Mouse (Mus musculus) embryonic facial prominence, embryonic 14.5 days (tissue): Measurements from ENCODE around the gene Rbfox3. TPM values are rescaled to one million over a fixed set of nuclear protein-coding genes. Genes with fewer than 3 reads are reported as not detected.

Source experiments
- ATAC-seq: fragments of 200-750 bp; cut with Nextera tagmentation; 2 replicates; pipeline ENCODE4 v1.8.0; 2017; ENCODE audit warnings: low read depth, moderate number of reproducible peaks, moderate TSS enrichment
- DNase-seq: peaks from one replicate; pipeline ENCODE4 v3.0.0-alpha.2; 2015; ENCODE audit warnings: low spot score
- H3K27ac ChIP-seq: fragments of 300-500 bp; sonication (generic); replicated peaks from 2 replicates; pipeline ENCODE4 v1.5.1; 2014; ENCODE audit warnings: low read depth, mild to moderate bottlenecking, low read length, moderate library complexity
- H3K27me3 ChIP-seq: fragments of 300-500 bp; sonication (generic); replicated peaks from 2 replicates; pipeline ENCODE4 v1.6.1; 2014; ENCODE audit warnings: low read length; ENCODE audit not compliant: control insufficient read depth, insufficient read depth
- H3K36me3 ChIP-seq: fragments of 300-500 bp; sonication (generic); 2 replicates; pipeline ENCODE4 v1.6.1; 2014; ENCODE audit warnings: low read length, mixed read lengths; ENCODE audit not compliant: control insufficient read depth, insufficient read depth
- H3K4me1 ChIP-seq: fragments of 300-500 bp; sonication (generic); 2 replicates; pipeline ENCODE4 v1.6.1; 2014; ENCODE audit warnings: antibody characterized with exemption, low read length; ENCODE audit not compliant: control insufficient read depth, insufficient read depth
- H3K4me2 ChIP-seq: fragments of 300-500 bp; sonication (generic); 2 replicates; pipeline ENCODE4 v1.6.1; 2014; ENCODE audit warnings: low read depth, mild to moderate bottlenecking, low read length, moderate library complexity, mixed read lengths
- H3K4me3 ChIP-seq: fragments of 300-500 bp; sonication (generic); 2 replicates; pipeline ENCODE4 v1.5.1; 2014; ENCODE audit warnings: low read depth, mild to moderate bottlenecking, low read length
- H3K9ac ChIP-seq: fragments of 300-500 bp; sonication (generic); 2 replicates; pipeline ENCODE4 v1.6.1; 2014; ENCODE audit warnings: low read depth, mild to moderate bottlenecking, low read length, moderate library complexity, mixed read lengths
- H3K9me3 ChIP-seq: fragments of 300-500 bp; sonication (generic); 2 replicates; pipeline ENCODE4 v1.6.1; 2016; ENCODE audit warnings: low read length; ENCODE audit not compliant: control insufficient read depth
- WGBS: fragments of 180-500 bp; shearing (Covaris S2); extraction: QIAGEN DNeasy Blood & Tissue Kit; methylation state at CpG from one replicate; pipeline ENCODE4 v1.1.7; 2014; 5-methylcytosine and 5-hydroxymethylcytosine counted together
- polyA plus RNA-seq: library from polyadenylated mRNA; unstranded; fragments of >200 nt; fragmentation: Nextera tagmentation; extraction: Ambion mirVana; gene quantifications from 2 replicates; pipeline ENCODE4 v1.2.1, GENCODE M21; 2014

Rbfox3 gene
- polyA plus RNA-seq, 1 experiment from 2014 or later: 3.4 TPM

DNA sequence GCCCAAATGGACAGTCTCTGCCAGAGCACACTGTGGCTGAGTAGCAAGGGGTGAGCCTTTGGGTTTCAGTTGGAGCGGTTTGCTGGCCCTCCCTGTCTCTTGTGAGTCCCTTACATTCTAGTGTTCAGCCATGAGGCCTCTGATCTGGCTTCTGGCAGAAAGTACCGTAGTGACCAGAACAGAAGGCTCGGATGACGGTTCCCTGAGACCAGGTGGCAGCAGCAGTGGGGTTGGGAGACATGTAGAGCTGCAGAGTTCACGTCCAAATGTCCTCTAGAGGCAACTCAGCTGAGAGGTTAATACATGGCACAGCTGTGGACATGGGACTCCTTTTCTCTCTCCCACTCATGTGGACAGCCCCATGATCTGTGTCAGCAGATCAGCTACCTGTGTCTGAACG lies 404.3 kb downstream of the Rbfox3 start:
- H3K4me1 ChIP-seq: peaks cover 8% of the 10 kb centered on the region
- no peak overlapping the region for H3K27ac ChIP-seq
- no peaks in the 10 kb centered on the region for H3K9me3 ChIP-seq
- DNase-seq (no peak), ATAC-seq (no peak)
- 71% methylated on average over 6 of the region's 6 CpGs for WGBS
- no peak overlapping the region for H3K4me2 ChIP-seq
- no peak overlapping the region for H3K9ac ChIP-seq
- no peak overlapping the region for H3K4me3 ChIP-seq
- H3K36me3 ChIP-seq: no peaks in the 10 kb centered on the region
- peaks cover 26% of the 10 kb centered on the region for H3K27me3 ChIP-seq

DNA sequence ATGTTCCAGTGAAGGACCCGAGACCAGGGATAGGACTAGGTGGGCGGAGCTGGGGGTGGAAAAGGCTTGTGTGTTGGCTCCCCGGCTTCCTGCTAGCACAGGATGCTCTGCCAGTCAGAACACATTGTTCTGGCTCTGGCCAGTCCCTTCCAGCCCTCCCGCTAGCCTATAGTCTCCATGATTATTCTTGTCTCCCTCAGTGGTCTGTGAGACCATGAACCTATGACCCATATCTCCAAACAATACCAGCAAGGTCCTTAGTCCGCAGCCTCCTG lies 407.3 kb downstream of the Rbfox3 start:
- DNase-seq (no peak), ATAC-seq (no peak)
- Histone ChIP-seq H3K27me3 (peaks cover 26% of the 10 kb centered on the region), H3K9ac (no peak overlapping the region), H3K36me3 (no peaks in the 10 kb centered on the region), H3K9me3 (no peaks in the 10 kb centered on the region), H3K27ac (no peak overlapping the region), H3K4me2 (no peak overlapping the region), H3K4me3 (no peak overlapping the region), H3K4me1 (no peaks in the 10 kb centered on the region)
- 68% methylated on average over 5 of the region's 5 CpGs for WGBS

DNA sequence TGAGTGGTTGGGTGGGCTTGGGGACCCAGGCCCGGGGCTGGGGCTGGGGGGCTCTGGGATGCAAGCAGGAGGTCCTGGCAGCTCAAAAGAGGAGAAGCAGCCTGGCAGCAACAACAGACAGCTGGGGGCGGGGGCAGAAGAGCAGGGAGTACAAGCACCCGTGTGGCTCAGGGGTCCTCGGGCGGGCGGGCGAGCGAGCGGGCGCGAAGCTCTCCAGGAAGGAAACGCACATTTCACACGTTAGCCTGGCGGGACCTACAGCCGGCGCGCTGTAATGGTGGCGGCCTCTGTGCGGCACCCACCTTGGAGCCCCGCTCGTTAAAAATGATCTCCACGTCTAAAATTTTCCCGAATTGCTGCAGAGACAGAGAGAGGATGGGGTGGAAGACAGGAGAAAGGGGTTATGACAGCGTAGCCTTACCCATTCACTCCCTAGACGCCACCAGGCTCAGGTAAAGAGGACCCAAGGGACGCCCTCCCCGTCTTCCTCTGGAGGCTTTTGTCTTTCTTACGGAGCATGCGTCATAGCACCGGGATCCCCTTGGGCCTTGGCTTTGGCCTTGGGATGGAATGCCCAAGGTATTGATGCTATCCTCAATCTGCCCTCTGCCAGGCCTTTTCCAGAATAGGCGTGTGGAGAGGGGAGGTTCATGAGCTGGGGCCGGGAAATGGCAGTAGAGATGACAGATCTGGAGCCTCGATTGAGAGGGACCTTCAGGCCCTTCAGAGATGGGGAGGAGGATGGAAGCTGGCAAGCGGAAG lies 407.8 kb downstream of the Rbfox3 start:
- Histone ChIP-seq H3K9ac (no peak overlapping the region), H3K27me3 (peaks cover 26% of the 10 kb centered on the region), H3K4me3 (no peak overlapping the region), H3K36me3 (no peaks in the 10 kb centered on the region), H3K9me3 (no peaks in the 10 kb centered on the region), H3K4me2 (no peak overlapping the region), H3K4me1 (no peaks in the 10 kb centered on the region), H3K27ac (no peak overlapping the region)
- ATAC-seq (no peak), DNase-seq (no peak)
- 26% methylated on average over 33 of the region's 34 CpGs for WGBS

DNA sequence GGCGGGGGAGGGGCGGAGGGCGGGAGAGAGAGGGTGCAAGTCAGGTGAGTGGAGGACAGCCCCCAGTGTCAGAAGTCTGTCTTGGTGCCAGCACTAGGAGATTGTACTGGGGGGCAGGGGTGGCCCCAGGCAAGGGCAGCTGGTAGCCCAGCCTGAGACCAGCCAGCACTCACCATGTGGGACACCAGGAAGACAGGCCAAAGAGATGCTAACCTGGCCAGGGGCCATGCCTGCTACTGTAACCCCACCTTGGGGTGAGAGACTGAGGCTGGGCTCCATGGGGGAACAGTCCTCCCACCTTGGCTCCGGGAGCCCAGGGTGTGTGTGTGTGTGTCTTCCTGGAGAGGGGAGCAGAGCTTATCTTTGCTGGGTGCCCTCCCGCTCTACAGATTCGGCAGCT lies 408.4 kb downstream of the Rbfox3 start:
- 54% methylated on average over 6 of the region's 6 CpGs for WGBS
- H3K9ac ChIP-seq: no peak overlapping the region
- H3K36me3 ChIP-seq: no peaks in the 10 kb centered on the region
- no peaks in the 10 kb centered on the region for H3K4me1 ChIP-seq
- H3K27ac ChIP-seq: no peak overlapping the region
- H3K4me3 ChIP-seq: no peak overlapping the region
- H3K9me3 ChIP-seq: no peaks in the 10 kb centered on the region
- ATAC-seq: no peak
- H3K27me3 ChIP-seq: peaks cover 26% of the 10 kb centered on the region
- no peak for DNase-seq
- H3K4me2 ChIP-seq: no peak overlapping the region

DNA sequence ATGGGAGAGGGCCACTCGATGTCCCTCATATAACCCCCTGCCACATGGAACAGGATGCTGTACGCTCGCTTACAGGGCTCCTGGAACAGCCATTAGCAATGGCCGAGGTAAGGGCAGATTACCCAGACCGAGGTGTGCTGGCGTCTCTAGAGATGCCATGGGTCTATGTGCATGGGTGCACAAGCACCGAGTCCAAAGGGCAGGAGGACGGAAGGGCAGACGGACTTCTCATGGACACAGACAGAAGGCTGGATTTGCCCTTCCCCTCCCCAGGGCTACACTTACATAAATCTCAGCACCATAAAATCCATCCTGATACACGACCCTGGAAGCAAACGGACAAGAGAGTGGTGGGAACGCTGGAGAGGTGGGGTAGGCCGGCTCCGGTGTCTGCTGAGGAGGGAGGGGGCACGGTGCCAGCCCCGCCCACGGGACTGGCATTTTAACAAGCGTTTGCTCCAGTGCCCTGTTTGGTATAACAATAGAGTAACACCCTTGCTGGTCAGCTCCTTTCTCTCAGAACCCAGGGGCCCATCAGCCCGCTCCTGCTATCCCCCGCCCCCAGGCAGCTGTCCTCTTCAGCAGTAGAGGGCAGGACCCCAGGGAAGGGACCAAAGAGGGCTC lies 415.2 kb downstream of the Rbfox3 start:
- Histone ChIP-seq H3K4me2 (no peak overlapping the region), H3K27me3 (no peaks in the 10 kb centered on the region), H3K9me3 (no peaks in the 10 kb centered on the region), H3K27ac (no peak overlapping the region), H3K4me1 (no peaks in the 10 kb centered on the region; the same call in 1 of the 2 replicates), H3K9ac (no peak overlapping the region), H3K36me3 (no peaks in the 10 kb centered on the region), H3K4me3 (no peak overlapping the region)
- DNase-seq (no peak), ATAC-seq (no peak)
- 61% methylated on average over 18 of the region's 20 CpGs for WGBS

DNA sequence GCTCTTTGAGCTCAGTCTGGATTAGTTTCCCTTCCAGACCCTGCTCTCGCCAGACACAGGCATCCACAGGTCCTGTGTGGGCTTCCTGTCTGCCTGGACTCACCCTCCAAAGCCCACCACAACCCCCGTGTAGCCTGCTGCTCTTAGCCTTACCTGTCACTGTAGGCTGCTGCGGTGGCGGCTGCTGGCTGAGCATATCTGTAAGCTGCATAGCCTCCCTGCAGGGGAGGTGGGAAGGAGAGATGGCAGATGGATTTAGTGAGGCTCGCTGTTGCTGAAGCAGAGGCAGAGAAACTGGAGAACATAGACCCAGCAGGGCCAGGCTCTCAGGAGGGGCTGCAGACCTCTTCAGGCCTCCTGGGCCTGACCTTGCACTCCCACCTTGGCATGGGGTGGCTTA lies 416.3 kb downstream of the Rbfox3 start:
- DNase-seq (no peak), ATAC-seq (no peak)
- no peaks in the 10 kb centered on the region for H3K9me3 ChIP-seq
- no peaks in the 10 kb centered on the region for H3K36me3 ChIP-seq
- H3K4me3 ChIP-seq: no peak overlapping the region
- no peak overlapping the region for H3K4me2 ChIP-seq
- no peak overlapping the region for H3K9ac ChIP-seq
- 41% methylated on average over 5 of the region's 5 CpGs for WGBS
- H3K27ac ChIP-seq: no peak overlapping the region
- peaks cover 3% of the 10 kb centered on the region; the same call in 1 of the 2 replicates for H3K4me1 ChIP-seq
- no peaks in the 10 kb centered on the region for H3K27me3 ChIP-seq

DNA sequence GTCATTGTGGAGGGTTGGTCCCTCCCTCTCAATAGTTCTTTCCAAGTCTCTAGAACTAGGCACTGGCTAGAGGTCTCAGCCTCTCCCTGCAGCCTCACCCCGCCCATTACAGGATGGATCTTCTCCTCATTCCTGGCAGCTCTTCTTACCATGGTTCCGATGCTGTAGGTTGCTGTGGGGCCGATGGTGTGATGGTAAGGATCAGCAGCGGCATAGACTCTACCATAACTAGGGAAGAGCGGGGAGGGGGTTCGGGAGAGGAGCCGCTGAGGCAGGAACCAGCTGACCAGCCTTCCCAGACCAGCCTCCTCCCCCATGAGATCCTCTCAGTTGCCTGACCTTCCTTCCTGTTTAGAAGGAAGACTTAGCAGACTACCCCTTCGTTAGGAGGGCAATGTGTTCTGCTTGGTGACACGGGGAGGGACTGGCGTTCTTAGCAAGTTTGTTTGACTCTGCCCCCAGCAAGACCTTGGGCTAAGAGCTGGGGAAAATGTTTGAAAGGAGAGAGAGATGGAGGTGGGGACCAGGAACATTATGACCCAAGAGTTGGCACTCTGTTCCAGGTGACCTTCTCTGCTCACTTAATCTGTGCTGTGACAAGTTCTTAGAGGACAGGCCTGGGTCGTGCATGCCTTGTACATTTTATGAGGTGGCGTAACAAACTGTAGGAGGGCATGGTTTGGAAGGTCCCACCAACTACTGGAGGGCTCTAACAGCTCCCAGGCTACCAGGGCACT lies 417.2 kb downstream of the Rbfox3 start:
- H3K4me2 ChIP-seq: no peak overlapping the region
- no peak overlapping the region for H3K27ac ChIP-seq
- WGBS: 79% methylated on average over 12 of the region's 12 CpGs
- peaks cover 3% of the 10 kb centered on the region; the same call in 1 of the 2 replicates for H3K4me1 ChIP-seq
- H3K36me3 ChIP-seq: no peaks in the 10 kb centered on the region
- ATAC-seq: no peak
- H3K4me3 ChIP-seq: no peak overlapping the region
- no peak for DNase-seq
- no peak overlapping the region for H3K9ac ChIP-seq
- no peaks in the 10 kb centered on the region for H3K27me3 ChIP-seq
- H3K9me3 ChIP-seq: no peaks in the 10 kb centered on the region

DNA sequence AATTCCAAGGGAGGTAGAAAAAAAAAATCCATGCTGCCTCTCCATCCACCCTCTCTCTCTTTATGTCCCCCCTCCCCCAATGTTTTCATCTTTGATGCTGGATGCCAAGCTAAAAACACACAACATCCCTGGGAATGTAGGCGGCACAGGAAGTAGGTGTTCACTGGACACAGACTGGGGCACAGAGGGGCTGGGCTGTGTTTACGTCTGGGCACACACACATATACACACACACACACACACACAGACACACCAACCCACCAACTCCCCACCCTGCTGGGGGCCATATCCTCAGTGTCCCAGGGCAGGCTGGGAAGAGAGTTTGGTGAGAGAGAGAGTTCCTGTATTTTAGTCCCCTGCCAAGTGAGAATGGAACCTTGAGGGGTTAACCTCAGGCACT lies 417.9 kb downstream of the Rbfox3 start:
- H3K36me3 ChIP-seq: no peaks in the 10 kb centered on the region
- no peaks in the 10 kb centered on the region for H3K27me3 ChIP-seq
- no peak overlapping the region for H3K4me2 ChIP-seq
- peaks cover 3% of the 10 kb centered on the region; the same call in 1 of the 2 replicates for H3K4me1 ChIP-seq
- WGBS: 82% methylated on average over 2 of the region's 2 CpGs
- no peak overlapping the region for H3K4me3 ChIP-seq
- no peak for DNase-seq
- no peaks in the 10 kb centered on the region for H3K9me3 ChIP-seq
- no peak overlapping the region for H3K27ac ChIP-seq
- no peak overlapping the region for H3K9ac ChIP-seq
- no peak for ATAC-seq
